Mouse (Mus musculus) adrenal gland, adult 2 months (tissue): ENCODE results near the gene Nectin1. TPM values are rescaled to one million over a fixed set of nuclear protein-coding genes. Genes with fewer than 3 reads are reported as not detected.

Source experiments
- DNase-seq: peaks from one replicate; pipeline ENCODE4 v3.0.0; 2021
- long read RNA-seq: library from polyadenylated mRNA; stranded (forward); transcript quantifications from one replicate; pipeline ENCODE4 v2.0.0, GENCODE M21; 2021
- polyA plus RNA-seq: library from polyadenylated mRNA; depleted of rRNA; stranded (reverse); fragments of >200 nt; gene quantifications from 2 replicates; pipeline ENCODE4 v1.2.3, GENCODE M21; 2012; rRNA removed
- total RNA-seq, 2 experiments: library from RNA; stranded (reverse); gene quantifications; 2 replicates each; pipeline ENCODE4 v1.2.3; 2021

Gene Nectin1
- total RNA-seq, result 10 to 100 TPM; 24.4 to 50.2 TPM
- polyA plus RNA-seq, result 27.7 and 29.3 TPM in 2 replicates
- long read RNA-seq, partial matches to known transcripts, result 0 of 1 reads
- long read RNA-seq, other reads (novel, unspliced or antisense), result 1 of 1 reads

DNA sequence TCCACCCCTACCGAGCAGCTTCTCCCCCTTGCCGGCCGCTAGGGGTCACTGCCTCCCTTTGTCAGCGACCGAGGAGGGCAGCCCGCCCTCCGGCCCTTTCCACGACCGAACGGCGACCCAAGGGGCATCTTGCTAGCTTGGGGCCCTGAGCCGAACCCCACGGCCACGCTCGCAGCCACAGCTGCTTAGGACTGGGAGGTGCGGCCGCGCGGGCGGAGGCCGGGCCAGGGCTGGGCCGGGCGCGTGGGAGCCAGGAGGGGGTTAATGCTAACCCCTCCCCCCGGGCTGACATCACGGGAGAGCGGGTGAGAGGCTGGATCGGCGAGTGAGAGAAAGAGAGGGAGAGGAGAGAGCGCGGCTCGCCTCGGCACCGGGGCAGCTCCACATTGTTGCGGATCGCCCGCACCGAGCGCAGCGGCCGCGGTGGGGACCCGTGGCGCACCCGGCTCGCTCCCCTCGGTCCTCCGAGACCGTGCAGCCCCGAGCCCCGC, at the start of gene Nectin1:
Gene Nectin1, plus strand, starts transcription at position 338 of the 491 bp plus-strand sequence.
- DNase-seq, result peak; percentile 96

- peak; percentile 63 for DNase-seq
These were observed 45.6 kb upstream of the Nectin1 start for GRCm38 (mm10) chr9:43698080-43698712.

DNA sequence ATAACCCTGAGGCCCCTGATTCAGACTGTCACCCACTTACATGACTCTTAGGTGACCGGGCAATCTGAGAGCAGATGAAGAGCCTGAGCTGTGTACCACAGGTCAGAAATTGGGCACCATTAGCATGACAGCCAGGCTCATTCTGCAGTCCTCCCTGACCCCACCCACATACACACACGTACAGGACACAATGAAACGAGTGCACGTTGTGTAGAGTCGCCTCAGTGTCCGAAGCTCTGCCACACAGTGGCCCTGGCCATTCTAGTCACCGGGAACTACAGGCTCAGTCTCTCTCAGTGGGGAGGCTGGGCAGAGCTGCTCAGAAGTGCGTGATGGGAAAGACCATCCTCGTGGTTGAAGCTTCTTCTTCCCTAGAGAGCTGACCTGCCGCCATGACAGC, 44.9 kb upstream of the Nectin1 start:
- DNase-seq, result no peak

DNA sequence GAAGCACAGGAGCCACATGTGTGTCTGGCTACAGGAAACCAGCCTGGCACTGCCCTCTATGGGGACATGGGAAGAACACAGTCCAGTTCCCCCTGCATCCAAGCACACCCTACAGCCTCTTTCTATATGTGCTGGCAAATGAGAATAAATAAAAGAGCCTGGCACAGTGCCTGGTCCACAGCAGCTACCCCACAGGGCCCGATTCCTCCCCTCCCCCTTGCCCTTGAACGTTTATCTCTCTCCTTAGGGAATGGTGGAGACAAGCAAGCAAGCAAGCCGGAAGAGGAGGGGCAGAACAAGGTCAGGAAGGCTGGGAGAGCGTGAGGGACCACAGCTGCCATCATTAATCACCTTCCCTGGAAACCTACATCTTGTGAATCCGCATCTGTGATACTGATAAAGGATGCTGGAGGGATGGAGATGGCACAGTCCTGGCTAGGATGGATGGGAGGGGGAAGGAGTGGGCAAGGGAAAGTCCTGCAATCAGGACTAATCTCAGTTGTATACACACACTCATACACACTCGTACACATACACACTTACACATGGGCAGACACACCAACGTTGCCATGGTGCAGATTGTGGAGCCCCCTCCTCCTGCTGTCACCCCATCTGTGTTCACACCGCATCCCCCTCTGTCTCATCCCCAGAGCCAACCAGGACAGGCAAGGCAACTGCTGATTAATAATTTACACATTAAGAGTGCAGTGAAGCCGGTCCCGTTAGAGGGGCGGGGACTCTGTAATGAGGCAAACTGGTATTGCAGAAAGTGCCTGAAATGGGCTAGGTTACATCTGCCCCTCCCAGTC, 44.2 kb upstream of the Nectin1 start:
- DNase-seq, result no peak

DNA sequence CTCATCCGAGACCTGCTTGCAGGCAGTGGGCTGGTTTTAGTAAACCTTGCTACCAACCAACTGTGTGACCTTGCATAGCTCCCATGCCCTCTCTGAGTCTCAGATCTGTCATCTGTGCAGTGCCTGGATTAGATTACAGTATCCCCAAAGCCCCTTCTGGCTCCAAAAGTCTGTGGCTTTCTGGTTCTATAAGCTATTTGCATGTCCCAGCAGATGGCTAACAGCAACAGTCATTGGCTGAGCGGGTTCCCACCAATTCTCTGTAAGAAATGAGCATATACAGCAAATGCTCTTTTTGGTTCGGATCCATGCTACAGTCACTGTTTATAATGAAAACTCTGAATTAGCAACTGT, 43.6 kb upstream of the Nectin1 start:
- no peak for DNase-seq

DNA sequence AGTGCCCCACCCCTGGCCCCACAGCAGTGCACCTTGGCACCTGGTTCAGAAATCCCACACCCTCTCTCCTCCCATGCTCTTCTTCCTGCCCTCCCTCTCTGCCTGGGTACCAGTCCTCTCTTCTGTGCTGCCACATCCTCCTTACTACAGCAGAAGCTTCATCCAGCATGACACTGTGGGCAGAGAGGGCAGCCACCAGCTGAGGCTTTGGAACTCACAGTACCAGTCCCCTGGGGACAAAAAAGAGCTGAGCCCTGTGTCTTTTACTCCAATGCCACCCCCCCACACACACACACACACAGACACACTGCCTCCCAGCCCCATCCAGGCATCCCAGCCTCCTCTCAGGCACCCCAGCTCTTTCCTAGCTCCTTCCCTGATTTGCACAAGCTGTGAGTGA, 42.0 kb upstream of the Nectin1 start:
- DNase-seq, result no peak

DNA sequence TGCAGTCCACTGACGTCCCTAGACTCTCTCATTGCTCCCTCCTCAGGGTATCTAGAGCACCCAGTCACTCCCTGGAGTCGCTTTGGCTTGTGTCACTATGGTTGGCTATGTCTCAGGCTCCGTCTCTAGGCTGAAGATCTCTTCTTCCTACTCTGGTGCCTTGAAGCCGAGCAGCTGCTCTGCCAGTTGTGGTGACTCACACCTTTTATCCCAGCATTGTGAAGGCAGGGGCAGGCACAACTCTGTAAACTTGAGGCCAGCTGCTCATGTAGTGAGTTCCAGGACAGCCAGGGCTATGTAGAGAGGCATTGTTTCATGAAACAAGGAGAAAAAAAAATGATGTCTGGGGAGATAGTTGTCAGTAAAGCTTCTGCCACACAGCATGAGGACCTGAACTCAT, 36.2 kb upstream of the Nectin1 start:
- peak; percentile 38 for DNase-seq

DNA sequence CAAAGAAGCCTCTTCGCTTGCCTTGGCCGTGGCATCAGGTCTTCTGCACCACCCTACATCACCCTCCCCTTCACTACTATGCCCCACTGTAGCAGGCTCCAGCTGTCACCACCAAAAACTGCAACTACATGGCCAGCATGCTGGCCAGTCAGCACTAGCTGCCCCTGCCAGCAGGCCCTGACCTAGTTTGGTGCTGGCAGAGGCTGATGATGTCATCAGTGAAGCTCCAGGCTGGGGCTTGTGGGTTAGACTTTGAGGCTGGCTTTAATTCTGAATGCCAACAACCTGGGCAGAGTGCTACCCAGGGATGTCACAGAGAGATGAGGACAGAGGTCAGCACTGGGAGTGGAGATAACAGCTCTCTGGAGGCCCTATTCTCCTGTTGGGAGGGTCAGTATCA, 35.1 kb upstream of the Nectin1 start:
- DNase-seq, result peak; percentile 84

DNA sequence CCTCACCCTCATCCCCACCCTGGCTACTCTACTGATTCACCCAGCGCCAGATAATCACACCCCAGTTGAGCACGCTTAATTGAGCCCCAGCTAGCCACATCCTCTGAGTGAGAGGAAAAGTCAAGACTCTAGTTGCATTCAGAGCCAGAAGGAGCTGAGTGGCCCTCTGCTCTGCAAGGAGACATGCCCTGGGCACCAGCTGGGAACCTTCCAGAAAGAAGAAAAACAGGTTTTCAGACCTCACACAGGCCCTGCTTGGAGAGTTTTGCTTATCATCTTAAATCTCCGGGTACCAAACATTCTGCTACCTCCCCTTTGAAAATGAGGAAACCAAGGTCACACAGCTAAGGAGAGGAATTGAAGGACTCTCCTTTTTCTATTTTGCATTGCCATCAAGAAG, 30.4 kb upstream of the Nectin1 start:
- DNase-seq, result no peak

DNA sequence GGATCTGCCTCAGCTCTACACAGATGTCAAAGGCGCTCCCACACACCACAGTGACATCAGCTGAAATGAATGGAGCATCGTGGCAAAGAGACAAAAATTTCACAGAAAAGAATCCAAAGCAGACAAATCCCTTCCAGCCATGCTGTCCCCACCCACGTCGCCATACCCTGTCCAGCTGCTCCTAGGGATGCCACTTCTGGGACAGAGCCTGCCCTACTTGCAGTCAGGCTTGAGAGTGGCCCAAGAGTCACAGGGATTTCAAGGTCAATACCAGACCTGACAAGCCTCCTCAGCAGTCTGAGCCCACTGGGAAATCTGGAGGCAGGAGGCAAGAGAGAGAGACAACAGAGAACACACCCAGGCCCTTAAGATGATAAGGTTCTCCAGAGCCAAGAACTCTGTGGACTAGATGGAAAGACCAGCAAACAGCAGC, 24.4 kb upstream of the Nectin1 start:
- no peak for DNase-seq

DNA sequence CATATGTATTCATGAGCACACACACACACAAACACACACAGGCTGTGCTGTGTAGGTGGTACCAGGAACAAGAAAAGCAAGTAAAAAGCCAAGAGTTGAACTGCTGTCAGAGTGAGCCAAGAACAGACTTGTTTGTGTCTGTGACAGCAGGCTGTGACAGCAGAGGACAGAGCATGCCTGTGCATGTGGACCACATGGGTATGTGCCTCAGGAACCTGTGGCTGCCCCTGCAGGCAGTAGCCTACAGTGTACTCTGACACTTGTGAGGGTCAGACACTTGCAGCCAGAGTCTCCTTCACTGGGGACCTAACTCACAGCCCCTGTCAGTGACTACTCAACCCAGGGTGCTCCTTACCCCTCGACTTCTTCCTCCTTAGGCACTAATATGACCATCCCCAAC, 23.7 kb upstream of the Nectin1 start:
- DNase-seq, result no peak

- DNase-seq, result no peak
These were observed 19.7 kb upstream of the Nectin1 start for GRCm38 (mm10) chr9:43724093-43724492.

- no peak for DNase-seq
These were observed 14.1 kb upstream of the Nectin1 start for GRCm38 (mm10) chr9:43729450-43730266.

DNA sequence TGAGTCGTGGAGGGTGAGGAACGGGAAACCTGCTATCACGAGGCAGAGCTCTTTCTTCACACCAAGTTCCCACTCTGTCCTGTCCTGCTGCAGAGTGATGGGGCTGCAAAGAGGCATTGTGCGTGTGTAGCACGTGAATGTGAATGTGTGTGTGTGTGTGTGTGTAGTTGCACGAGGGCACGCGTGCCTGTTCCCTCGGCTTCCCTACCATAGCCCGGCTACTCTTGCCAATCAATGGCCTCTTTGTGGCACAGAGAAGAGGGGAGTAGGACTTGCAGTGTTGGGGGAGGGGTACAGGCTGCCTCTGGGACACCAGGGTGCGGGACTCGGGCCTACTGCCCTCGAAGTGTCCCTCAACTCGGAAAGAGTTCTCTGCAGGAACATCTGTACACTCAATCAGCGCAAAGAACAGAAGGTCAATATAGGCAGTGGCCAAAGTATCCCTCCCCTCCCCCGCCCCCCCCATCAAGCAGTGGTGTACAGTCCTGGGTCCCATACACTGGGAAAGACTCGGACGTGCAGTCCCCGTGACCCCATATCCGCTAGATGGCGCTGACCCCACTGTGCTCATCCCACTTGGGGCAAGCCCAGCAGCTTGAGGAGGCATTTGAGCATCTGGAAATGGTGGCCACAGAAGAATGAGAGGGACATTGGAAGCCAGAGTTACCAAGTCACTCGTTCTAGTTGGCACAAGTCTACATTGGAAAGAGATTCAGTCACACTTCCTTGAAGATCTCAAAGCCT, 13.3 kb upstream of the Nectin1 start:
- DNase-seq, result peak; percentile 60

DNA sequence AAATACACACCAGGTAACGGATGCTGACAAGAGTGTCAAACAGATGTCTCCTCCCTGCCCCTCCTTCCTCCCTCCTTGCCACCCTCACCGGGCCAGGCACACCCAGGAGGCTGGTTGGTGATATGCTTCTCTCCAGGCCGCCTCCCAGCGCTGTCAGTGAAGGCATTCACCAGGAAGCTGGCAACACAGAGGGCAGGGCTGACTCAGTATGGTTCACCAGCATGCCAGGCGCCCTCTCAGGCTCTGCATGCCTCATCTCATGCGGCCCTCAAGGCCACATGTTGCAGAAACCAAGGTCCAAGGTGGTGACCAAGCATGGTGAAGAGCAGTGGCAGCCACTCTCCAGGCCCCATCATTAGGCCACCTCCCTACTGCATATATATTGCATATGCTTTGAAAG, 11.9 kb upstream of the Nectin1 start:
- DNase-seq, result peak; percentile 89

DNA sequence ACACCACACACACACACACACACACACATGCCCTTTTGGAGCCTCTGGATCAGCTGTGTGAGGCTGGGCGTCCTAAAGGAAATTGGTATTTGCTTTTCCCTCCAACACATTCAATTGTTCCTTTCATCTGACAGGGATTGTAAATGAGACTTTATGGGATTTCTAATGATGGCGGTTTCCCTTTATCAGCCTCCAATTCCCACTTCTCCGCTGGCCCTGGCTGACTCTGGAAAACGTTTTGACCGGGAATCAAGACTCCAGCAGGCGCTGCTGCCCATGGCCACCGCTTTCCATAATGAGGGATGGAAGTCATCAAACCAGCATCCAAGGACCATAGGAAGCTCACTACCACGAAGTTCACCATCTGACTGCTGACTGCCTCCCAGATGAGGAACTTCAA, 11.1 kb upstream of the Nectin1 start:
- no peak for DNase-seq

- no peak for DNase-seq
These were observed 8.8 kb upstream of the Nectin1 start for GRCm38 (mm10) chr9:43734952-43735351.

GRCm38 (mm10) chr9:43736046-43736730, 7.6 kb upstream of the Nectin1 start:
- no peak for DNase-seq

DNA sequence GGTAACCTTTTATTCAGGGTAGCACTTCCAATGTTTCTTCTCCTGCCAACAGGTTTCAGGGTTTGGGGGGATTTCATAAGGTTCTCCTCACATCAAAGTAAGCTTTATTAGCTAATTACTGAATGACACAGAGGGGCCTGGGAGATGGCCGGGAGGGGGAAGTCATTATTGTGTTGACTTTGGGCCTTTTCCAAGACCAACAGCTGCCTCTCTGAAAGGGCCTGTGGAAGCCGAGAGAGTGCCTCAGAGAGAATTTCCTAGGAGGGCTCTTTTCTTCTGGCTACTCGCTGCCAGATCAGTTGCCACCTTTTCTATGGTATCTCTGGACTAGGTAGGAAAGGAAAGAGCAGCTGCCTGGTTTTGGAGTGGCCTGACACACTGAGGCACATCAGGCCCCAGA, 6.5 kb upstream of the Nectin1 start:
- no peak for DNase-seq

- DNase-seq, result no peak
These were observed 5.9 kb upstream of the Nectin1 start for GRCm38 (mm10) chr9:43737871-43738292.

DNA sequence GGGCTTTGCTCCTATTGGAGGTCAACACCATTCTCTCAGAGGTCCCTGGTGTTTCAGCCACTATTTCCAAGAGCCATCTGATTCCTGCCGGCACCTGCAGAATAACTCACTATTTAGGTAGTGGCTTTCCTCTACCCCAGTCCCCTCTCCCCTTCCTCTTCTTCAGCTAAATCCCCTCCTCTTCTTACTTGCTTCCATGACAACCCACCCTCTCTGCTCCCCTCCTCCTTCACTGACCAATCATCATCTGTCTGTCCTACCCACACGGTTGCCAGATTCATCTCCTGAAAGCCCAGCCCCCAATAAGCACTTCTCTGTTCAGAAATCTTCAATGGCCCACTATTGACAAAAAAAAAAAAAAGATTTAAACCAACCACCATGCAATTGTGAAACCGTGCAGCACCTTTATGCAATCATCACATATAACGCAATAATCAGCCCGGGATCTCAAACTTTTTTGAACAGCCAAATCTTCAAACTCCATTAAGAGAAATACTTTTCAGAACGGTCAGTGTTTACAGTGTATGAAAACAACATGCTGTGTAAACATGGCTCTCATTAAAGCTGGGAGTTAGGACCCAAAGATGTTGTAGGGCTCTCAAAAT, 5.2 kb upstream of the Nectin1 start:
- DNase-seq, result no peak
